Mouse (Mus musculus): Measurements from ENCODE around the gene Cdc14b. TPM values are rescaled to one million over a fixed set of nuclear protein-coding genes. Genes with fewer than 3 reads are reported as not detected.

Gene Cdc14b
- polyA plus RNA-seq, 1 experiment from 2014 or later: 29.5 TPM

DNA sequence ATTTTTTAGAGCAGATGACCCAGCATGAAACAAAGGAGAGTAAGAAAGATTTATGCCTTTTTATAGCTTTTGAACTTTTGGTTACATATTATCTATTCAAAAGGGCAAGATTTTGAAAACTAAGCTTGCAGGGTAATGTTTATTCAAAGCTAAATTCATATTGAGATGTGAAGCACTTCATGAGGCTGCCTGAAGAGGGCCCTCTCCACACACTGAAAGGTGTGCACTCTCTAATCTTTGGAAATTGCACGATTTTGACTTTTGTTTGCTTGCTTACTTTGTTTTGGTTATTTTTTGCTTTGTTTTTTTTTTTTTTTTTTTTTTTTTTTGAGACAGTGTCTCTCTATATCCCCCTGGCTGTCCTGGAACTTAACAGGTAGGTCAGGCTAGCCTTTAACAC is 24.7 kb downstream of the Cdc14b start:
- 26% methylated on average over 1 of the region's 1 CpGs for WGBS (ENCODE audit: insufficient replicate concordance)
- Histone ChIP-seq H3K4me3 (ENCODE audit: low read depth, low read length) (no peak overlapping the region), H3K9ac (ENCODE audit: low read depth, low read length) (no peak overlapping the region), H3K27ac (ENCODE audit: low read depth, low read length) (no peak overlapping the region), H3K9me3 (replicated peaks; ENCODE audit: control insufficient read depth, low read length) (no peaks in the 10 kb centered on the region), H3K4me2 (no peak overlapping the region), H3K4me1 (ENCODE audit: control insufficient read depth, insufficient read depth, low read length) (peaks cover 8% of the 10 kb centered on the region; the same call in 1 of the 2 replicates), H3K36me3 (ENCODE audit: control insufficient read depth, insufficient read depth, low read length) (no peaks in the 10 kb centered on the region; the same call in 1 of the 2 replicates), H3K27me3 (ENCODE audit: control insufficient read depth, insufficient read depth, low read length) (no peaks in the 10 kb centered on the region)
- ATAC-seq (replicated peaks; ENCODE audit: insufficient number of reproducible peaks, low FRiP score, low TSS enrichment): no peak

DNA sequence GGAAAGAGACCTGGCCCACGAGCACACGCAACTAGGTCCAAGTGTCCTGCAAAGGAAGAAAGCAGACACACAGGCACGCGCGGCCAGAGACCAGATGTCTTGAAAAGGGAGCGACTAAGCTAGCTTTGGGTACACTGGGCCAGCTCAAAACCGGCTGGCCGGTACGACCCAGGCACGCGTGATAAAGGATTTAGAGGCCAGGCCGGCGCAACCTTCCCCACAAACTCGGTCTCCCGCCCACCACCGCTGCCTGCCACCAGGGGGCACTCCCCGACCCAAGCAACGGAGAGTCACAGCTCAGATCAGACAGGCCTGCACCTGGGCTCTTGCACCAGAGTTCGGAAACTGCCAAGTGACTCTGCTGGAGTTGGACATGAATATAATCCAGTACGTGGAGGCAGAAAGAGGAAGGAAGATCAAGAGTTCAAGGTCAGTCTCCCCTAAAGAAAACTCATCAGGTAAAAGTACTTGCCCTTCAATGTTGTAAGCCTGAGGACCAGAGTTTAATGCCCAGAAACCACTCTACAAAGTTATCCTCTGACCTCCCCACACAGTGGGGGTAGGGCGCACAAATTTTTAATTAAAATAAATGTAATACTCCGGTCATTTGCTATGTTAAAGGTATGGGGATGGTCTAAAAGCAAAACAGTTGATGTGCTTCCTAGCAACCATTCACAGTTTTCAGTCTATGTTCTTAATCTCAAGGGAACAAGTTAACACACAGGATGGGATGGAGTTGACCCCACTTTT is 26.1 kb downstream of the Cdc14b start:
- Histone ChIP-seq H3K27ac (ENCODE audit: low read depth, low read length) (peak overlapping the region; percentile 87), H3K27me3 (ENCODE audit: control insufficient read depth, insufficient read depth, low read length) (no peaks in the 10 kb centered on the region), H3K4me3 (ENCODE audit: low read depth, low read length) (peak overlapping the region; percentile 70), H3K36me3 (ENCODE audit: control insufficient read depth, insufficient read depth, low read length) (no peaks in the 10 kb centered on the region; the same call in 1 of the 2 replicates), H3K4me2 (peak overlapping the region; percentile 97), H3K9ac (ENCODE audit: low read depth, low read length) (peak overlapping the region; percentile 85), H3K4me1 (ENCODE audit: control insufficient read depth, insufficient read depth, low read length) (peaks cover 8% of the 10 kb centered on the region; the same call in 1 of the 2 replicates), H3K9me3 (replicated peaks; ENCODE audit: control insufficient read depth, low read length) (no peaks in the 10 kb centered on the region)
- WGBS (ENCODE audit: insufficient replicate concordance): 8% methylated on average over 22 of the region's 22 CpGs
- peak; percentile 80 for ATAC-seq (replicated peaks; ENCODE audit: insufficient number of reproducible peaks, low FRiP score, low TSS enrichment)

DNA sequence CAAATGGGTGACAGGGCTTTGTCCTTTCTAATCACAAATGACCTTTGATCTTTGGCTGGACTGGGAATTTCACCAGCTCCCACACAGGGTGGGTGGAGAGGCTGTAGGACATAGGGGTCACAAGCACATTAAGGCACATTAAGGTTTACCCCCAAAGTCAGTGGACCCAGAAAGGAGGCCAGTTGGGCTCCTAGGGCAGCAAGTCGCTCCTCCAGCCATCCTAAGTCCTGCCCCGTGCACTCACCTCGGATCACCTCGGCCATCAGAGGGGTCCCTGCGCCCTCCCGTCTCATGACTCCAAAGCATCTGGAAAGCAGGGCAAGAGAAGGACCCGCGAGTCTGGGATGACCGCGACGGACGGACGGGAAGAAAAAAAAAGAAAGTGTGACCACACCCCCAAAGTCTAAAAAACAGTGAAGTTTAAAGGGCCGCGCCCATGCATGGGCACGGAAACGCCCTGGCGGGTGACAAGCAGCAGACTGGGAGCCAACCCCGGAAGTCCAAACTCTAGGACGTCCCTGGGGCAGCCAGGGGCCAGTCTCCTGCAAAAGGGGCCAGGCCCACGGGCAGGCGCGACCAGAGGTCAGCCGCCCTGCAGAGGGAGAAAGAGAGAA is 26.8 kb downstream of the Cdc14b start:
- H3K9me3 ChIP-seq (replicated peaks; ENCODE audit: control insufficient read depth, low read length): no peaks in the 10 kb centered on the region
- H3K36me3 ChIP-seq (ENCODE audit: control insufficient read depth, insufficient read depth, low read length): no peaks in the 10 kb centered on the region; the same call in 1 of the 2 replicates
- WGBS (ENCODE audit: insufficient replicate concordance): under 1% methylated on average over 24 of the region's 24 CpGs
- ATAC-seq (replicated peaks; ENCODE audit: insufficient number of reproducible peaks, low FRiP score, low TSS enrichment): peak; percentile 82
- H3K4me3 ChIP-seq (ENCODE audit: low read depth, low read length): peak overlapping the region; percentile 70
- peak overlapping the region; percentile 85 for H3K9ac ChIP-seq (ENCODE audit: low read depth, low read length)
- H3K4me2 ChIP-seq: peak overlapping the region; percentile 97
- peak overlapping the region; percentile 87 for H3K27ac ChIP-seq (ENCODE audit: low read depth, low read length)
- H3K27me3 ChIP-seq (ENCODE audit: control insufficient read depth, insufficient read depth, low read length): no peaks in the 10 kb centered on the region
- H3K4me1 ChIP-seq (ENCODE audit: control insufficient read depth, insufficient read depth, low read length): peaks cover 8% of the 10 kb centered on the region; the same call in 1 of the 2 replicates

DNA sequence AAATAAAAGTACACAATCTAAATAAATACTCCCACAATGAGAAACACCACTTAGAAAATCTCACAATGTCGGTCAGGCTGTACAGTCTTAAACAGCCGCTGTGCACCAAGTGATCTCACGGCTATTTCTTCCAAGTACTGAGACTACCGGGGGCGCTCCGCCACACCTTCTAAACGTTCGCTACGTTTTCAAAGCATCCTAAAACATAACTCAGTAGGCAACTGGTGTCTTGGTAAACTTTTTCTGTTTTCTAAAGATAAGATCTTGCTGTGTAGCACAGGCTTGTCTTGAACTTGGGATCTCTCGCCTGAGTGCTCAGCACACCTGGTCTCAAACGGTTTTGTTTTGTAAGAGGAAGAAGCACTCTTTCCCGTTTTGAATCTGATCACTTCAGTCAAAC is 29.0 kb downstream of the Cdc14b start:
- H3K9ac ChIP-seq (ENCODE audit: low read depth, low read length): no peak overlapping the region

DNA sequence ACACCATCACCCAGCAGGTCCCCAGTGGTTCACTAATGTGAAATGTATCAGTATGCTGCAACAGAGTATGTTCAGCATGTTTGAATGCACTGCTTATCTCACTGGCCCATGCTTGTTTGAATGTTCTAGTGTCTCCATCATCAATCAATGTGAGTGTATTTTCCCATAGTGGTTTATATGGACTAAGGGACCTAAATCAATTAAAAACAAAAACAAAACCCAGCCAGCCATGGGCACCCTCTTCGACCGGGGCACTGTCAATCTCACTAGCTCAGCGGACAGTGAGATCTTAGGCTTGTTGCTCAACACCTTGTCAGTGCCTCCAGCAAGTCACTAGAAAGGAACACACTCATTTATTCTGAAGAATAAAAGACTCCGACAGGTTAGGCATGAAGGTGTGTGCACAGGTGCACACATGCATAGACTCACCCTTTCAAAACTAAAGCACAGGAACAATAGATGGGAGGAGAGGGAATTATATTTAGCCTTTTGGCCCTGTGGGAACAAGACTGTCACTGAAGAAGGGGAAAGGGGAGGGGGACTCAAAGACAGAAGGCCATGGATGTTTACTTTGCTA is 30.3 kb downstream of the Cdc14b start:
- WGBS (ENCODE audit: insufficient replicate concordance): 77% methylated on average over 4 of the region's 4 CpGs
- ATAC-seq (replicated peaks; ENCODE audit: insufficient number of reproducible peaks, low FRiP score, low TSS enrichment): no peak
- Histone ChIP-seq H3K27me3 (ENCODE audit: control insufficient read depth, insufficient read depth, low read length) (no peaks in the 10 kb centered on the region), H3K9ac (ENCODE audit: low read depth, low read length) (no peak overlapping the region), H3K4me3 (ENCODE audit: low read depth, low read length) (no peak overlapping the region), H3K27ac (ENCODE audit: low read depth, low read length) (no peak overlapping the region), H3K4me1 (ENCODE audit: control insufficient read depth, insufficient read depth, low read length) (peaks cover 2% of the 10 kb centered on the region; the same call in 1 of the 2 replicates), H3K9me3 (replicated peaks; ENCODE audit: control insufficient read depth, low read length) (no peaks in the 10 kb centered on the region), H3K36me3 (ENCODE audit: control insufficient read depth, insufficient read depth, low read length) (peaks cover 3% of the 10 kb centered on the region; the same call in 1 of the 2 replicates), H3K4me2 (no peak overlapping the region)

More for the DNA sequence above, 29.0 kb downstream of the Cdc14b start:
- H3K4me1 ChIP-seq (ENCODE audit: control insufficient read depth, insufficient read depth, low read length): no peaks in the 10 kb centered on the region; the same call in 1 of the 2 replicates
- no peaks in the 10 kb centered on the region for H3K27me3 ChIP-seq (ENCODE audit: control insufficient read depth, insufficient read depth, low read length)
- no peak overlapping the region for H3K4me3 ChIP-seq (ENCODE audit: low read depth, low read length)
- H3K27ac ChIP-seq (ENCODE audit: low read depth, low read length): no peak overlapping the region
- H3K9me3 ChIP-seq (replicated peaks; ENCODE audit: control insufficient read depth, low read length): no peaks in the 10 kb centered on the region
- 88% methylated on average over 12 of the region's 12 CpGs for WGBS (ENCODE audit: insufficient replicate concordance)
- H3K4me2 ChIP-seq: no peak overlapping the region
- peaks cover 3% of the 10 kb centered on the region; the same call in 1 of the 2 replicates for H3K36me3 ChIP-seq (ENCODE audit: control insufficient read depth, insufficient read depth, low read length)
- no peak for ATAC-seq (replicated peaks; ENCODE audit: insufficient number of reproducible peaks, low FRiP score, low TSS enrichment)

DNA sequence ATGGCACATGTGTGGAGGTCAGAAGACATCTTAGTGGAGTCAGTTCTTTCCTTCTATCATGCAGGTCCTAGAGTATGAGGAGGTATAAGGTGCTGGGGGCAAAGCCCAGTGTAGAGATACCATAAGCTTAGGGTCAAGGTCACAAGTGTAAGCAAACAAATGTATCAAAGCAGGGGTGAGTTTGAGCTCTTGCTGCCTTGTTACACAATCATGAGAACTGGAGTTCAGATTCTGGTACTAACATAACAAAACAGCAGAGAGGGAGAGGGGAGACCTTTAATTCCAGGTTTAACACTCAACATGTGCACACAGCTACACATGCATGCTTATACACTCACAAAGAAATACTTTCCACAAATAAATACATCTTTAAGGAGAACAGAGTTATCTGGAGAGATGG is 32.4 kb downstream of the Cdc14b start:
- H3K27ac ChIP-seq (ENCODE audit: low read depth, low read length): no peak overlapping the region
- H3K9ac ChIP-seq (ENCODE audit: low read depth, low read length): no peak overlapping the region
- H3K4me3 ChIP-seq (ENCODE audit: low read depth, low read length): no peak overlapping the region
- H3K27me3 ChIP-seq (ENCODE audit: control insufficient read depth, insufficient read depth, low read length): no peaks in the 10 kb centered on the region
- 0 out of 2 replicates have a peak, but pooled peaks cover 3% of the 10 kb centered on the region for H3K4me1 ChIP-seq (ENCODE audit: control insufficient read depth, insufficient read depth, low read length)
- H3K4me2 ChIP-seq: no peak overlapping the region
- no peaks in the 10 kb centered on the region for H3K9me3 ChIP-seq (replicated peaks; ENCODE audit: control insufficient read depth, low read length)
- no peak for ATAC-seq (replicated peaks; ENCODE audit: insufficient number of reproducible peaks, low FRiP score, low TSS enrichment)
- H3K36me3 ChIP-seq (ENCODE audit: control insufficient read depth, insufficient read depth, low read length): peaks cover 3% of the 10 kb centered on the region; the same call in 1 of the 2 replicates

DNA sequence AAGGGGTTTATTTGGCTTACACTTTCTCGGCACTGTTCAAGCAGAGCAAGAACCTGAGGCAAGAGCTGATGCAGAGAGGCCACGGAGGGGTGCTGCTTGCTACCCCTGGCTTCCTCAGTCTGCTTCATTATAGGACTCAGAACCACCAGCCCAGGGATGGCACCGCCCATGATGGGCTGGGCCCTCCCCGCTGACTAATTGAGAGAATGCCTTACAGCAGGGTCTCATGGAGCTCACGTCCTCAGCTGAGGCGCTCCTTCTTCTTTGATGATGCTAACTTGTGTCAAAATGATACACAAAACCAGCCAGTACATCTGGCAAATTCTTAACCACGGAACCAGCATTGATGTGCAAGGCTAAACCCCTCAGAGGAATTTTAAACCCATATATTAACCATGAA is 34.5 kb downstream of the Cdc14b start:
- H3K27ac ChIP-seq (ENCODE audit: low read depth, low read length): peak overlapping the region; percentile 42; the same call in 1 of the 2 replicates
- no peak for ATAC-seq (replicated peaks; ENCODE audit: insufficient number of reproducible peaks, low FRiP score, low TSS enrichment)
- no peak overlapping the region for H3K9ac ChIP-seq (ENCODE audit: low read depth, low read length)
- peaks cover 3% of the 10 kb centered on the region; the same call in 1 of the 2 replicates for H3K36me3 ChIP-seq (ENCODE audit: control insufficient read depth, insufficient read depth, low read length)
- H3K4me1 ChIP-seq (ENCODE audit: control insufficient read depth, insufficient read depth, low read length): peaks cover 13% of the 10 kb centered on the region
- H3K9me3 ChIP-seq (replicated peaks; ENCODE audit: control insufficient read depth, low read length): no peaks in the 10 kb centered on the region
- no peaks in the 10 kb centered on the region for H3K27me3 ChIP-seq (ENCODE audit: control insufficient read depth, insufficient read depth, low read length)
- no peak overlapping the region for H3K4me3 ChIP-seq (ENCODE audit: low read depth, low read length)
- H3K4me2 ChIP-seq: peak overlapping the region; percentile 51
- WGBS (ENCODE audit: insufficient replicate concordance): 62% methylated on average over 7 of the region's 7 CpGs

DNA sequence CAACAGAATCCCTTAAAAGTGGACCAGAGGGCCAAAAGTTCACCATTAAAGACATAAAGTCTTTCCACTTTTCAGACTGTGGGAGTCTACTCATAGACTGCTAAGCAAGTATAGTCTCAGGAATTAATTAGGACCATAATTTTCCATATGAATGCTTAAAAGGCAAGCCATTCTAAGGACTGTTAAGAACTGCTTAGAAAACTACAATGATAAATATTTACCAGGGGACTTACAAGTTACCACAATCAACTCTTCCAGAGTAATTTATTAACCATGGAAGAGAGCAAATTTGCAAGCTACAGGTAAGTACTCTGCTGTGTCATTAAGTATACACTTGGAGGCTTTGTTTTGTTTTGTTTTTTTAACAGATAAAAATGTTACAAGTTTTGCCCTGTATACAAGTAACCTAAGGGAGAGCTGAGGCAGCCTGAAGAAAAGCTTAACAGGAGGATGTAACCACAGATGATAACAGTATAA is 37.4 kb downstream of the Cdc14b start:
- peaks cover 23% of the 10 kb centered on the region for H3K4me1 ChIP-seq (ENCODE audit: control insufficient read depth, insufficient read depth, low read length)
- 0 out of 2 replicates have a peak, but pooled peaks cover 3% of the 10 kb centered on the region for H3K36me3 ChIP-seq (ENCODE audit: control insufficient read depth, insufficient read depth, low read length)
- no peak overlapping the region for H3K4me3 ChIP-seq (ENCODE audit: low read depth, low read length)
- no peak overlapping the region for H3K9ac ChIP-seq (ENCODE audit: low read depth, low read length)
- ATAC-seq (replicated peaks; ENCODE audit: insufficient number of reproducible peaks, low FRiP score, low TSS enrichment): no peak
- peak overlapping the region; percentile 72; the same call in 1 of the 2 replicates for H3K27ac ChIP-seq (ENCODE audit: low read depth, low read length)
- H3K27me3 ChIP-seq (ENCODE audit: control insufficient read depth, insufficient read depth, low read length): no peaks in the 10 kb centered on the region
- H3K4me2 ChIP-seq: no peak overlapping the region
- no peaks in the 10 kb centered on the region for H3K9me3 ChIP-seq (replicated peaks; ENCODE audit: control insufficient read depth, low read length)
